18 mouse cellular contexts compared by ENCODE assay signal in genomic region chr9:63201376-63202323, GRCm38 (mm10). TPM values are rescaled to one million over a fixed set of nuclear protein-coding genes. Genes with fewer than 3 reads are reported as not detected.
A peak's percentile ranks its signal among the peaks of the same experiment; 100 is the strongest.
DNase-seq lines count a peak whose midpoint lies in the region; ATAC-seq and TF ChIP-seq lines count a peak whose summit lies in the region.
"Had no signal": no experiment of that assay in that cellular context is flagged by ENCODE, and none has a peak within 500 bp of the region (broad histone marks: within the 10 kb centered on the region; RNA-seq: fewer than 3 reads in every experiment).

No protein-coding gene starts in this region.

- H3K4me2 ChIP-seq in midbrain, postnatal 0 days (ENCODE audit: low read depth, low read length, poor library complexity, severe bottlenecking) = no peak overlapping the region
- no peak overlapping the region for H3K4me2 ChIP-seq in midbrain, embryonic 15.5 days
- no peak overlapping the region for H3K4me2 ChIP-seq in intestine, embryonic 16.5 days (ENCODE audit: low read depth, low read length)
- H3K4me2 ChIP-seq: limb, embryonic 15.5 days had no signal

- no peak for DNase-seq in midbrain, postnatal 0 days (ENCODE audit: low spot score)
- DNase-seq in kidney, postnatal 25 days = peak; percentile 69 to 82
- peak; percentile 74 for DNase-seq in yolk sac, embryonic 10.5 days (ENCODE audit: low spot score)
- no peak for DNase-seq in embryo, embryonic 9.5 days (ENCODE audit: extremely low spot score)
- DNase-seq in urinary bladder, postnatal 25 days (ENCODE audit: low spot score) = no peak
- DNase-seq in cerebellum, adult 9-11 months = no peak
- DNase-seq: cerebellum, adult 2 months; embryo, embryonic 11 days; heart, postnatal 36 days; thymus, adult 18-20 months had no signal

- H3K27me3 ChIP-seq in midbrain, postnatal 0 days (ENCODE audit: insufficient read depth, low read length) = no peaks in the 10 kb centered on the region
- no peaks in the 10 kb centered on the region for H3K27me3 ChIP-seq in midbrain, embryonic 15.5 days (replicated peaks)
- H3K27me3 ChIP-seq in intestine, embryonic 16.5 days (replicated peaks; ENCODE audit: control insufficient read depth, insufficient read depth, low read length) = no peaks in the 10 kb centered on the region
- H3K27me3 ChIP-seq: limb, embryonic 15.5 days had no signal

- no peak for ATAC-seq in midbrain, postnatal 0 days (ENCODE audit: low FRiP score)
- no peak for ATAC-seq in midbrain, embryonic 15.5 days (replicated peaks)
- peak; percentile 87 for ATAC-seq in intestine, embryonic 16.5 days
- ATAC-seq: activated CD4-positive, CD25-positive, alpha-beta regulatory T cell, adult 4 months had no signal

- TF ChIP-seq CTCF in midbrain, postnatal 0 days (IDR thresholded peaks at IDR 0.05) = peak; percentile 9; the same call in 1 of the 2 replicates

- no peak overlapping the region for H3K27ac ChIP-seq in midbrain, postnatal 0 days (ENCODE audit: low read depth, low read length)
- H3K27ac ChIP-seq in midbrain, embryonic 15.5 days = no peak overlapping the region
- H3K27ac ChIP-seq in intestine, embryonic 16.5 days (ENCODE audit: low read length) = peak overlapping the region; percentile 36
- H3K27ac ChIP-seq: limb, embryonic 15.5 days had no signal

- no peak overlapping the region for H3K9ac ChIP-seq in midbrain, postnatal 0 days (replicated peaks; ENCODE audit: low read length, poor library complexity, severe bottlenecking)
- H3K9ac ChIP-seq in midbrain, embryonic 15.5 days = no peak overlapping the region
- H3K9ac ChIP-seq in intestine, embryonic 16.5 days (ENCODE audit: low read depth, low read length) = no peak overlapping the region
- H3K9ac ChIP-seq: limb, embryonic 15.5 days had no signal

- H3K4me1 ChIP-seq in midbrain, postnatal 0 days (ENCODE audit: insufficient read depth, low read length) = 0 out of 2 replicates have a peak, but pooled peaks cover 3% of the 10 kb centered on the region
- peaks cover 16% of the 10 kb centered on the region for H3K4me1 ChIP-seq in midbrain, embryonic 15.5 days
- no peaks in the 10 kb centered on the region for H3K4me1 ChIP-seq in intestine, embryonic 16.5 days (ENCODE audit: control insufficient read depth, insufficient read depth, low read length)

- 93% methylated on average over 15 of the region's 15 CpGs for WGBS in midbrain, postnatal 0 days
- WGBS in midbrain, embryonic 15.5 days = 94% methylated on average over 15 of the region's 15 CpGs
- WGBS in intestine, embryonic 16.5 days = 79% methylated on average over 15 of the region's 15 CpGs

- H3K4me3 ChIP-seq in midbrain, postnatal 0 days (ENCODE audit: low read depth, low read length) = no peak overlapping the region
- no peak overlapping the region for H3K4me3 ChIP-seq in midbrain, embryonic 15.5 days
- H3K4me3 ChIP-seq in intestine, embryonic 16.5 days (ENCODE audit: low read length) = no peak overlapping the region
- H3K4me3 ChIP-seq: erythroblast, embryonic 14.5 days; limb, embryonic 15.5 days; myocyte had no signal

- H3K36me3 ChIP-seq in midbrain, postnatal 0 days (ENCODE audit: insufficient read depth, low read length) = no peaks in the 10 kb centered on the region
- H3K36me3 ChIP-seq in midbrain, embryonic 15.5 days (replicated peaks) = no peaks in the 10 kb centered on the region
- H3K36me3 ChIP-seq in intestine, embryonic 16.5 days (ENCODE audit: control insufficient read depth, insufficient read depth, low read length) = no peaks in the 10 kb centered on the region

- H3K9me3 ChIP-seq in midbrain, postnatal 0 days (ENCODE audit: low read length) = no peaks in the 10 kb centered on the region
- H3K9me3 ChIP-seq in midbrain, embryonic 15.5 days = no peaks in the 10 kb centered on the region
- no peaks in the 10 kb centered on the region for H3K9me3 ChIP-seq in intestine, embryonic 16.5 days (ENCODE audit: control insufficient read depth, low read length)
- H3K9me3 ChIP-seq: limb, embryonic 15.5 days had no signal

RNA-seq across cellular contexts. Expression of gene Skor1, which starts 52.9 kb away (rescaled TPM):
- total RNA-seq in midbrain, postnatal 0 days (2014; rRNA removed) = 1.2 and 5.5 TPM in 2 replicates
- polyA plus RNA-seq in midbrain, postnatal 0 days (2015; fragmentation: Nextera tagmentation; extraction: Ambion mirVana) = 0.07 and 0.26 TPM in 2 replicates
- polyA plus RNA-seq in midbrain, embryonic 15.5 days (2015; fragmentation: Nextera tagmentation; extraction: Ambion mirVana) = 1.6 and 1.9 TPM in 2 replicates
- polyA plus RNA-seq in intestine, embryonic 16.5 days (2015; fragmentation: Nextera tagmentation; extraction: Ambion mirVana) = not detected in 2 replicates
- total RNA-seq: megakaryocyte-erythroid progenitor cell, adult 5-6 weeks had no signal
- polyA plus RNA-seq: activated CD4-positive, CD25-positive, alpha-beta regulatory T cell, adult 4 months; intestine, embryonic 14.5 days had no signal

Comparison
In these comparisons a context has a peak if more than half of its experiments do, and no peak if none do; other contexts are left out.
1. DNase-seq: peak in kidney, postnatal 25 days (2 of 2) and yolk sac, embryonic 10.5 days (single experiment); none in midbrain, postnatal 0 days (single experiment), embryo, embryonic 9.5 days (single experiment), urinary bladder, postnatal 25 days (single experiment) and cerebellum, adult 9-11 months (single experiment).